Mouse (Mus musculus) erythroblast, adult 5-6 weeks (primary cell): Measurements from ENCODE around the gene Agpat1. TPM values are rescaled to one million over a fixed set of nuclear protein-coding genes. Genes with fewer than 3 reads are reported as not detected.
A peak's percentile ranks its signal among the peaks of the same experiment; 100 is the strongest.

Source experiments
- ATAC-seq: replicated peaks from 2 replicates; pipeline ENCODE4 v1.8.0; 2016; ENCODE audit warnings: moderate number of reproducible peaks, mild to moderate bottlenecking, moderate TSS enrichment, inconsistent platforms; ENCODE audit not compliant: poor library complexity, low FRiP score, severe bottlenecking
- total RNA-seq, 2 experiments: library from RNA; stranded (forward) in 1 of 2; stranded (reverse) in 1 of 2; fragments of 150-400 nt in 1 of 2; fragments of 200-764, 138-1000 nt in 1 of 2; gene quantifications; 2 replicates each; pipeline versions ENCODE4 v1.2.3 to v1.2.4; 2015 to 2017; ENCODE audit warnings: low replicate concordance in 2 of 2

The Agpat1 gene
- total RNA-seq, 2 experiments from 2014 or later: 9.6 to 12.4 TPM

DNA sequence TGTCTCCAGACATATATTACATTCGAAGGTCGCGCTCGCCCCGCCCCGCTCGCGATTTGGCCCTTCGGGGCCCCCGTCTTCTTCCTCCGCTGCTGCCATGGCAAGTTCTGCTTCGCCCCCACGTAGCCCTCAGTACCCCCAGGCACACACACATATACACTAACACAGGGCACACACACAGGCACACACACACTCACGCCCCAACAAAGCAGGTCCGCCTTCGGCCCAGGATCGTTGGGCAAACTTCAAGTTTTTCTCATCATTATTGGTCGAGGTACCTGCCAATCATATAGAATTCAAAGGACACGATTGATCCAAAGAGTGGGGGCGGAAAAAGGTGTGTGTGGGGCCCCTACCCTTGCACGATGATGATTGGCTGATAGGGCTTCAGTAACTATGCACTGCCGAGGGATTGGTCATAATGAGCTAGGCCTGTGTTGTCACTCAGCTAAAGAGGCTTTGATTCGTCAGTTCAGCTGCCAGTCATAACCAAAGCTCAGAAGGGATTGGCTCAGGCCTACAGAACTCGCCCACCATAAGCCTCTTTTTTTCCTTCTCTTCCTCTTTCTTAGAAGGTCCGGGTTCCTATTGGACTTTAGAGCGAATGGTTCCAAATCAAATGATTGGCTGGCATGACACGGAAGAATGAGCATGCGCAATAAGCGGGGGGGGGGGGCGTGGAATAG, 544 bp upstream of the Agpat1 start, which contains the start of gene Rnf5:
Gene Rnf5 (minus strand): TSS at position 316 of the 686 bp plus-strand sequence.
- peak; percentile 79 for ATAC-seq

GRCm38 (mm10) chr17:34604511-34605237, 612 bp downstream of the Agpat1 start:
- ATAC-seq: no peak

DNA sequence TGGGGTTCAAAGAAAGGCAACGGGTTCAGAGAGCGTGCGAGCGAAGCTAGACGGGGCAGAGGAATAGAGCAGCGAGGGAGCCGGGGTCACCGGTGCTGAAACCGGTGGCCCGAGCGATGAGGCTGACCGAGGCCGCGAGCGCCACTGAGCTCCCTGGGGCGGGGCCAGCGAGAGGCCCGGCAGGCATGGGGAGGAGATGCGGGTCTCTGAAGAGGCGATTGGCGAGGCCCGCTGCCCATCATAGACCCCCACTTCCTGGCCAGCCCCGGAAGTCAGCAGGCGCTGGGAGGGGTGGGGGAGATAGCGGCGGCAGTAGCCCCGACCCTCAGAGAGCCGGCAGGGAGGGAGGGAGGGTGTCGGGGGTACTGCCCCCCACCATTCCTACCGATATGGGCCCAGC, 1.5 kb downstream of the Agpat1 start:
- ATAC-seq: peak; percentile 50

DNA sequence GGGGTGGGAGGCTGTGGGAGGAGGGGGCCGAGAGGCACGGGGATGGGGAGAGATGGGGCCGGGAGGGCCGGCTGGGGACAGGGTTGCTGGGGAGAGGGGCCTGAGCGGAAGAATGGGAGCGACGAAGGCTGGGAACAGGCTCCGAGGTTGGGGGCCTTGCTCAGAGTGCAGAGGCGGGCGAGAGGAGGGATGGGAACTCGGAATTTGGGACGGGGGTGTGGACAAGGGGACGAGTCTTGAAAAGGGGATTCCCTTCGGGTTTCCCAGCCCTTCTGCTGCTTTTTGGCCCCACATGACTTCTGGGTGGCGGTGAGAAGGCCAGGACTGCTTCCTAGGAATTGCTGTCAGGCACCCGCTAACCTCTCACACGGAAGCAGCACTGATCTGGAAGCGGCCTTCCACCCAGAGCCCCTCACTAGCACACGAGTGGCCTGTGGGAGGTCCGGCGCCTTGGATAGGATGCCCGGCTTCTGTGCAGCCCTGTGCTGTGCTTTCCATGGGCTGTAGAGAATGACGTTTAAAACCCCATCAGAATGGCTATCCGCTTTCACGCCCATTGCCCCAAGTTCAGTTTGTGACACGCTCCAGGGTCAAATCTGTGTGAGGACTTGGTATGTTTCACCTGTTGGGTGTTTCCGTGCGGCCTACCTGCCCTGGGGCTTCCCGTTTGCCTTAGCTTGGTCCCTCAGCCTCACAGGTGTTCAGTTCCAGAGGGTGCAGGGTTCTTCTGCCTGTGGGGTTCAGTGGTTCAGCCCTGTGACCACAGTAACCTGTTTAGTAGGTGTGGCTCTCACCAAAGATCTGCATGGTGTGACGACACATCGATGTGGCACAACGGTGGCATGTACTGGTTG, 2.4 kb downstream of the Agpat1 start:
- no peak for ATAC-seq

GRCm38 (mm10) chr17:34607997-34608396, 3.9 kb downstream of the Agpat1 start:
- ATAC-seq: no peak

GRCm38 (mm10) chr17:34611050-34611449, 7.0 kb downstream of the Agpat1 start:
- ATAC-seq: no peak

DNA sequence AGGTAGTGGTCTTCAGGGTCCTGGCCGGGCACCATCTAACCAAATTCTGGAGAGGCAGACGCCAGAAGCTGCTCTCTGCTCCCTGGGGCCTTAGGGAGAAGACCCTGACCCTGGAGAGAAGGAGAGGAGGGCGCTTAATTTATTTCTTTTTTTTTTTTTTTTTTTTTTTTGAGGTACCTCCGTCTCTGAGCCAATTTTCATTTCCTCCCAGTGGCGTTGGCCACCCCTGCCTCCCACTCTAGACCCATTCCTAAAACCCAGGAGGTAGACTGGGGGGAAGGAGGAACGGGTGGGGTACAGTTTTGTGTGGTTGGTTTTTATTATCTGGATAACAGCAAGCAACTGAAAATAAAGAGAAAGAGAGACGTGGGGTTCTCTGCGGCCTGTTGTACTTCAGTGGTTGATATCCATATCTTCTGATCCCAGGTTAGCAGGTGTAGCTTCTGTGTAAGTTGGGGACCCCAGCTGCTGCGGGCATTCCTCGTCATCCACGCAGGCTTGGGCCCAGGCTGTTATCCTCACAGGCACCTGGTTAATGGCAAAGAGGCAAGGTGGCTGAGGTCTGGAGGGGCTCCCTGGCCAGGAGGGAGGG, 9.1 kb downstream of the Agpat1 start:
- ATAC-seq: no peak

DNA sequence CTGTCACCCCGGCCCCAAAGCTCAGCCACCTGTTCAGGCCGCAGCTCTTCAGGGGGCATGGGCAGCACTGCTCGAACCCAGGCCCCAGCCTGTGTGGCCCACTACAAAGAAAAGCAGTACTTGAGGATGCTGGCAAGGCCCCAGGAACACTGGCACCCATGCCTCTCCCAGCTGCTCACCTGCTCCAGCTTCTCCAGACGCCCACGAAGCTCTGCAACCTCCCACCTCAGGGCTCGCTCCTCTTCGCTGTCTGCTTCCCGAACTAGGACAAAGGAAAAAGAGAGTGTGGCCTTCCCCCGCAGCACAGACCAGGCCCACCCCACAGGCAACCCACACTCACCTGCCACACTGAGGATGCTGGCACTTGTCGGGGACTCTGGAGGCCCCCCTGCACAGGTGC, 9.8 kb downstream of the Agpat1 start:
- ATAC-seq: no peak

GRCm38 (mm10) chr17:34615871-34616270, 11.8 kb downstream of the Agpat1 start, which contains the start of gene Egfl8:
TSS of gene Egfl8 (minus strand) at chr17:34615971.
- no peak for ATAC-seq

DNA sequence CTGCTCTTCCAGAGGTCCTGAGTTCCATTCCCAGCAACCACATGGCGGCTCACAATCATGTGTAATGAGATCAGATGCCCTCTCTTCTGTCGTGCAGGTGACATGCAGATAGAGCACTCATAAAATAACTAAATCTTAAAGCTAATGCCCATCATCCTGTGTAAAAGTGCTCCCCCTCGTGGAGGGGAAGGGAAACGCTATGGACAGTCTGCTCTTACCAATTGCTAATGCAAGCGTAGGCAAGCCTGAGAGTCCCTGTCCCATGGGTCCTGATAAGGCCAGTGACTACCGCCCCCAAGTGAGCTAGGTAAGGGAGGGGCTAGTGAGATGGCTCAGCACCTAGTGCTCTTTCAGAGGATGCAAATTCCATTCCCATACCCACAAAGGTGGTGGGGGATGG, 14.9 kb downstream of the Agpat1 start:
- ATAC-seq: peak; percentile 84

GRCm38 (mm10) chr17:34621006-34621405, 16.9 kb downstream of the Agpat1 start:
- no peak for ATAC-seq

DNA sequence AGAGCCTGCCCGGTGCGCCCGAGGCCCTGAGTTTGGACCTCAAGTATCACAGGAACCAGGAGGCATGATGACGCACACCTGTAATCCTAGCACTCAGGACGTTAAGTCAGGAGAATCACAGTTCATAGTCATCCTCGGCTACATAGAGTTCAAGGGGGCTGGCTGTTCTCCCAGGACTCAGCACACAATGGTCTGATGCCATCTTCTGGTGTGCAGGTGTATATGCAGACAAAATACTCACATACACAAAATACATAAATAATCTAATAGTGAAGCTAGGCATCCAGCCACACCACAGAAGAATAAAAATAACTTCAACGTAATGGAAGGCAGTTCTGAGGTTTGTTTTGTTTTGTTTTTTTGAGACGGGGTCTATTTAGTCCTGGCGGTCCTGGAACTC, 19.1 kb downstream of the Agpat1 start:
- ATAC-seq: no peak

- ATAC-seq: no peak
Measured at GRCm38 (mm10) chr17:34624981-34625380, 20.9 kb downstream of the Agpat1 start.

- ATAC-seq: 0 out of 2 replicates have a peak, but pooled peaks have one; percentile 5
Measured at GRCm38 (mm10) chr17:34626062-34626772, 22.2 kb downstream of the Agpat1 start.

- peak; percentile 45 for ATAC-seq
Measured at GRCm38 (mm10) chr17:34626773-34627092, 22.7 kb downstream of the Agpat1 start.

- peak; percentile 59 for ATAC-seq
Measured at GRCm38 (mm10) chr17:34627093-34627942, 23.3 kb downstream of the Agpat1 start.

DNA sequence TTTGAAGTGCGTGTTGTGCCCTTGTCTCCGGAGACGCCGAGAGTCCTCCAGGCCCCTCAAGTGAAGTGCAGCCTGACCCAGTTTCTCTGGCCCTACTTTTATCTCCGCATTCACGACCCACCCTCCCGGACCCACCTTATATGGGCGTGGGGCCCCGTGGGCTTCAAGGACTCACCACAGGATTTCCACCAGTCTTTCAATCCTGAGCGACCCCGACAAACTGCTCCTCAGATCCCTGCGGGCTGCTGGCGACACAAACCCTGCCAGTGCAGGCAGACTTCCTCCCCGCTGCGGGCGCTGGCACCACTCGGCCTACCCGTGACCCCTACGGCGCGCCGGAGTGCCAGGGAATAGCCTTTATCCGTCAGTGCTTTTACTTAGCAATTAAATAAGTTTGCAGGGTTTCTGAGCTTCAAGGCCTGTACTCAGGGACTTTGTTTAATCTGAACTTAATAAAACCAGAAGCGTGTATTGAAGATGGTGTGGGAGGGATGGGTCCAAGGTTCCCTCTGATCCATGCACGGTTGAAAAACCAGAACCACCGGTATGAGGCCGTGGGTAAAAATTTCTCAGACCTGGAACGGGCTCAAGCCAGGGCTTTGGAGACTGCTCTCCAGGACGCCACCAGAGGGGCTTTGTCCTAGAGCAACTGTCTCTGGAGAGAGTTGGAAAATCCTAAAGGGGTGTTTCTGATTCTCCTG, 24.0 kb downstream of the Agpat1 start, which contains the start of gene Ppt2:
Gene Ppt2 (minus strand): TSS at position 568 of the 701 bp plus-strand sequence.
- ATAC-seq: no peak

- ATAC-seq: no peak
Measured at GRCm38 (mm10) chr17:34628644-34628967, 24.5 kb downstream of the Agpat1 start.
